In the genomic region with DNA sequence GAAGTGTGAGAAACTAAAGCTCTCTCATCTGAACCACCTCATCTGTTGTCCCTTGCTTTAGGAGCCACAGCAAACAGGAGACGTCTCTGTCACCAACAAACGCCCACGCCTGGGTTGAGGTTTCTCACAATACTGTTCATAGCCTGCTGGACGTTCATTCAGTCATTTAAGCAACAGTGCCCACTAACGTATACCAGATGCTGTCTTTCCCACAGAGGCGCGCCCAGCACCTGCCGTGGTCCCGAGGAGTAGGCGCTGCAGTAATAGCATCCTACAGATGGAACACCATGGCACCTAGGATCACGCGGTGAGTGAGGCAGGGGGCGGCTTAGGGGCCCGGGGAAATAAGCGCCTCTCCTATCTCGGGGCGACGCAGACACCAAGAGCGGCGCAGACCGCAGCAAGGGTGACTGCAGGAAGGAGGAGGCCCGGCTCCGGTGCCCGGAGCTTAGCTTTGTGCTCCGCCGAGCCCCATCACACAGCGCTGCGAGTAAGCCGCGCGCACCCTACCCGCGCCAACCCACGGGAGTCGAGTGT, we compare ENCODE assay signal across 1 mouse cellular context.
TF ChIP-seq lines count a peak whose summit lies in the region.

No protein-coding gene starts in this region.

TF ChIP-seq in CH12.LX, 34 proteins besides CTCF, POLR2A, EP300 and RAD21:
- TF ChIP-seq ZC3H11A (IDR thresholded peaks at IDR 0.05; ENCODE audit: low read depth, low read length), result no peak
- TF ChIP-seq CHD1 (IDR thresholded peaks at IDR 0.05; ENCODE audit: low read depth, low read length), result no peak
- no peak for TF ChIP-seq TCF12 (IDR thresholded peaks at IDR 0.05; ENCODE audit: low read depth, low read length)
- no peak for TF ChIP-seq RCOR1 (conservative IDR thresholded peaks at IDR 0.05; ENCODE audit: low read depth, low read length)
- TF ChIP-seq GABPA (IDR thresholded peaks at IDR 0.05; ENCODE audit: insufficient replicate concordance, low read depth, low read length), result no peak
- no peak for TF ChIP-seq TBP (conservative IDR thresholded peaks at IDR 0.05; ENCODE audit: low read depth, low read length)
- TF ChIP-seq BHLHE40 (IDR thresholded peaks at IDR 0.05; ENCODE audit: low read depth, low read length), result no peak
- TF ChIP-seq E2F4 (IDR thresholded peaks at IDR 0.05; ENCODE audit: insufficient replicate concordance, low read depth, low read length), result no peak
- no peak for TF ChIP-seq NRF1 (IDR thresholded peaks at IDR 0.05; ENCODE audit: low read depth, low read length)
- no peak for TF ChIP-seq IRF4 (IDR thresholded peaks at IDR 0.05; ENCODE audit: low read depth, low read length)
- TF ChIP-seq ZNF384 (IDR thresholded peaks at IDR 0.05; ENCODE audit: low read depth, low read length), result no peak
